Mouse (Mus musculus) neural tube, embryonic 11.5 days (tissue): ENCODE measurements around the gene Prkn. TPM values are rescaled to one million over a fixed set of nuclear protein-coding genes. Genes with fewer than 3 reads are reported as not detected.

Experiments
- ATAC-seq: fragments of 200-750 bp; cut with Nextera tagmentation; 2 replicates; pipeline ENCODE4 v1.8.0; 2017; ENCODE audit warnings: moderate number of reproducible peaks, mild to moderate bottlenecking, moderate TSS enrichment, moderate library complexity; ENCODE audit not compliant: insufficient read depth, low FRiP score, low TSS enrichment
- DNase-seq: peaks from one replicate; pipeline ENCODE4 v3.0.0-alpha.2; 2015; ENCODE audit warnings: low spot score
- H3K27ac ChIP-seq: fragments of 300-500 bp; sonication (generic); 2 replicates; pipeline ENCODE4 v1.5.1; 2014; ENCODE audit warnings: low read depth, mild to moderate bottlenecking, low read length
- H3K27me3 ChIP-seq: fragments of 300-500 bp; sonication (generic); 2 replicates; pipeline ENCODE4 v1.6.1; 2014; ENCODE audit warnings: mild to moderate bottlenecking, low read length, mixed read lengths; ENCODE audit not compliant: control insufficient read depth, insufficient read depth
- H3K36me3 ChIP-seq: fragments of 300-500 bp; sonication (generic); 2 replicates; pipeline ENCODE4 v1.6.1; 2014; ENCODE audit warnings: mild to moderate bottlenecking, low read length, moderate library complexity, mixed read lengths; ENCODE audit not compliant: control insufficient read depth, insufficient read depth
- H3K4me1 ChIP-seq: fragments of 300-500 bp; sonication (generic); 2 replicates; pipeline ENCODE4 v1.6.1; 2014; ENCODE audit warnings: low read length, mixed read lengths; ENCODE audit not compliant: control insufficient read depth, insufficient read depth
- H3K4me2 ChIP-seq: fragments of 300-500 bp; sonication (generic); 2 replicates; pipeline ENCODE4 v1.6.1; 2014; ENCODE audit warnings: low read depth, mild to moderate bottlenecking, moderate library complexity
- H3K4me3 ChIP-seq: fragments of 300-500 bp; sonication (generic); 2 replicates; pipeline ENCODE4 v1.5.1; 2014; ENCODE audit warnings: low read depth, low read length
- H3K9ac ChIP-seq: fragments of 300-500 bp; sonication (generic); 2 replicates; pipeline ENCODE4 v1.6.1; 2014; ENCODE audit warnings: mild to moderate bottlenecking, low read length
- H3K9me3 ChIP-seq: fragments of 300-500 bp; sonication (generic); 2 replicates; pipeline ENCODE4 v1.6.1; 2016; ENCODE audit warnings: low read length; ENCODE audit not compliant: control insufficient read depth
- WGBS: fragments of 180-500 bp; shearing (Covaris S2); extraction: QIAGEN DNeasy Blood & Tissue Kit; methylation state at CpG from one replicate; pipeline ENCODE4 v1.1.7; 2014; 5-methylcytosine and 5-hydroxymethylcytosine counted together
- polyA plus RNA-seq: library from polyadenylated mRNA; unstranded; fragments of >200 nt; fragmentation: Nextera tagmentation; extraction: Ambion mirVana; gene quantifications from 2 replicates; pipeline ENCODE4 v1.2.1, GENCODE M21; 2014

Gene Prkn
- polyA plus RNA-seq, 1 experiment from 2014 or later, result 1.4 TPM

DNA sequence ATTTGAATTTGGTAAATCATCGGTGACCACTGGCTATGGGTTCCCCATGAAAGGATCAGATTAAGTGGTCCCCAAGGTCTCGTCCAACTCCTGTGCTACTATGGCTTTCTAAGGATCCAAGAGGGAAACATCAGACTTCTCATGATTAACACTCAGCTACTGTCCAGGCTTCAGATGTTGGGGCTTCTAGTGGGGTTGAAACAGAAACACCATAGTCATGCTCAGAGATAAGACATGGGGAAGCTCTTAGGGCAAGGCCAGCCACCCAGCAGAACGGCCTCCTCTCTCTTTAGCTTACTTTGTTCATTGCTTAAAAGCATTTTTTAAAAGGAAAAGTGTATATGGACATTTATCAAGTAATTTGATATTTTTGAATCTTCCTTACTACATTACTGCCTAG, 929.3 kb downstream of the Prkn start:
- DNase-seq (no peak), ATAC-seq (no peak)
- Histone ChIP-seq H3K36me3 (no peaks in the 10 kb centered on the region), H3K4me1 (no peaks in the 10 kb centered on the region), H3K4me3 (no peak overlapping the region), H3K4me2 (no peak overlapping the region), H3K27me3 (no peaks in the 10 kb centered on the region), H3K9ac (no peak overlapping the region), H3K9me3 (no peaks in the 10 kb centered on the region), H3K27ac (no peak overlapping the region)
- 72% methylated on average over 3 of the region's 3 CpGs for WGBS

DNA sequence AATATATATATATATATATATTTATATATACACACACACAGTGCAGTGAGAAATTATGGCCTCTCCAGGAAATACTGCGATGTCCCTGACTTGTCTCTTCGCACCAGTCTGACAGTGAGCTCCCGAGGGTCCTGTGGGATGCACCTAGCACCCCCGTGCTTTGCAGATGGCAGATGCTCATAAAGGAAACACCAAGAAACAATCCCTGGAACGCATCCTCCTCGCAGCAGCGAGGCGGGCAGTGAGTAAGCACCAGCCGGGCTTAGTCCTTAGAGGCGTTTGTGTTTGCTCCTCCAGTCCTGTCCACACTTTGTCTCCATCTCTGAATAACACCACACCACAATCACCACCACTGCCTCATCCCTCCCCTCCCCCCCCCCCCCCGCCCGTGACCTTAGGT, 939.4 kb downstream of the Prkn start:
- Histone ChIP-seq H3K27me3 (no peaks in the 10 kb centered on the region), H3K36me3 (no peaks in the 10 kb centered on the region), H3K27ac (no peak overlapping the region), H3K4me2 (no peak overlapping the region), H3K9ac (no peak overlapping the region), H3K4me3 (no peak overlapping the region), H3K9me3 (no peaks in the 10 kb centered on the region), H3K4me1 (0 out of 2 replicates have a peak, but pooled peaks cover 3% of the 10 kb centered on the region)
- 88% methylated on average over 10 of the region's 12 CpGs for WGBS
- ATAC-seq (no peak), DNase-seq (no peak)

DNA sequence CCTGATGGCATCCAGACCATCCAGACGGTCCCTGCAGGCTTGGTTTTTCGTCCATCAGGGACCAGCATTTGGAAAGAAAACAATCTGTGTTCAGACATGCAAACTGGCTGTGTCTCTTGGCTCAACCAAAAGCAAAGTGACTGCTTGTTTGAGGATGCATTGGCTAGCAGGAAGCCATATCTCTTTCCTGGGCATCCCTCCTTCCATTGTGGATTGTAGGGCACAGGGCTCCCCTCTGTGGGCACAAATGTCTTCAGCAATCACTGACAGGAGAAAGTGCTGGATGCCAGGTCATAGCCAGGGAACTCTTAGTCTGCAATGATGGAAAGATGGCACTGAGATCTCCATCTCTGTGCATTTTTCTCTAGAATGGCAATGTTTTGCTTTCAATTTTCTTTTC, 939.8 kb downstream of the Prkn start:
- H3K9me3 ChIP-seq, result no peaks in the 10 kb centered on the region
- no peak overlapping the region for H3K27ac ChIP-seq
- WGBS, result 33% methylated on average over 2 of the region's 2 CpGs
- ATAC-seq (no peak), DNase-seq (no peak)
- H3K4me3 ChIP-seq, result no peak overlapping the region
- no peaks in the 10 kb centered on the region for H3K27me3 ChIP-seq
- 0 out of 2 replicates have a peak, but pooled peaks cover 3% of the 10 kb centered on the region for H3K4me1 ChIP-seq
- no peaks in the 10 kb centered on the region for H3K36me3 ChIP-seq
- H3K4me2 ChIP-seq, result no peak overlapping the region
- no peak overlapping the region for H3K9ac ChIP-seq

DNA sequence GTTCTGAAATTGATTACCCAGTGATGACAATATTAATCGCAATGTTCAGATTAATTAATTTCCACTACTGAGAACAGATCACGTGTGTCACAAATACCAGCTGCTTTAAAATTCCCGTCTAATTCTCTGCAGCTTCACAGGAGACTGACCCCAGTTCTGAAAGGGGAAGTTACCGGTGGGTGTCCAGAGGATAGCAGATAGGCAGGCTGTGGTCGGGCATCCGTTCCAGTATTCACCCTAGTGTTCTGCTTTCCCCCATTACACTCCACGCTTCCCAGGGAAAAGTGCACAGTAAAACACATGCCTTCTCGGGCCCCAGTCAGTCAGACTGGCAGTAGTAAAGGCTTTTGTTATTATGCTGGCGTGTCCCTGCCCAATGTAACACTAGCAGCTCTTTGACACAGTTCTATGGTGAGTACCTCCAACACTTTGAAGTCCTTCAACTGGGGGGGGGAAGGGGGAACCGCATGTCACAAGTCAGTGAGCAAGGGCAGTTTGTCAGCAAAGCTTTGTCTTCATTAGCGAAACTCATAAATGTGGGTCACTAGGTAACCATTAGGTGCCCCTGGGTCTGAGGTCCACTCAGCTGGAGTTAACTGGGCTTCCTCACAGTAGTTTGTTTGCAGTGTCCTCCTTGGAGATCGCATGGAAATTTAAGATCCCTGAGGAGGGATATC, 940.8 kb downstream of the Prkn start:
- ATAC-seq (no peak), DNase-seq (no peak)
- Histone ChIP-seq H3K9ac (no peak overlapping the region), H3K27ac (no peak overlapping the region), H3K4me3 (no peak overlapping the region), H3K27me3 (no peaks in the 10 kb centered on the region), H3K9me3 (no peaks in the 10 kb centered on the region), H3K4me2 (no peak overlapping the region), H3K4me1 (0 out of 2 replicates have a peak, but pooled peaks cover 3% of the 10 kb centered on the region), H3K36me3 (no peaks in the 10 kb centered on the region)
- WGBS, result 36% methylated on average over 12 of the region's 12 CpGs

DNA sequence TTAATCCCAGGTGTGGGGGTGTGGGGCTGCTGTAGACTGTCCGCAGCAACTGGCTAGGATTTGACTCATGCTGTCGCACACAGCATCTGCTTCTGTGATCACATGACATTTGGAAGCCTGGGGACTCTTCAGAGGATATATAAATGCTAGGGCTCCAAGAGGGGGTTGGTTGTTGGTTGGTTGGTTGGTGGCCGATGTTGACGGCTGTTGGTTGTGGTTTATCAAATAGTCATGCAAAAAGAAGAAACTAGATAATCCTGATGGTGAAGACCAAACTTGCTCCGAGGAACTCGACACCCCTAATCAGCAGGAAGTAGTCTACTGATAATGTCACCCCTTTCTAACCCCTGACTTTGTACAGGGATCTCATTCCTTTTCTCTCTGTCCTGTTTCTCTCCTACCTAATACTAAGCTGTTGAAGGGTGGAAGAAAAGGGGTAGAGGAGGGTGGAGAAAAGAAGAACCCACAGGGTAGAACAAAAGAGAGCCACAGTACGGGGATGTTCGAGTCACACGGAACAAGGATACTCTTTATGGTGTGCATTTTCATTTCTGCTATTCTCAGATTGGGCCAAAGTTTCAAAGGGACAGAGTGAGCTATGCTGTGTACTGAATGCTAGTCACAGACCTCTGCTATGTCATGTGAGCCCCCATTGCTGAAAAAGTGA, 948.2 kb downstream of the Prkn start:
- Histone ChIP-seq H3K27me3 (no peaks in the 10 kb centered on the region), H3K9me3 (no peaks in the 10 kb centered on the region), H3K4me2 (no peak overlapping the region), H3K27ac (no peak overlapping the region), H3K4me3 (no peak overlapping the region), H3K9ac (no peak overlapping the region), H3K4me1 (no peaks in the 10 kb centered on the region), H3K36me3 (no peaks in the 10 kb centered on the region)
- 92% methylated on average over 9 of the region's 9 CpGs for WGBS
- DNase-seq, result no peak
- no peak for ATAC-seq

DNA sequence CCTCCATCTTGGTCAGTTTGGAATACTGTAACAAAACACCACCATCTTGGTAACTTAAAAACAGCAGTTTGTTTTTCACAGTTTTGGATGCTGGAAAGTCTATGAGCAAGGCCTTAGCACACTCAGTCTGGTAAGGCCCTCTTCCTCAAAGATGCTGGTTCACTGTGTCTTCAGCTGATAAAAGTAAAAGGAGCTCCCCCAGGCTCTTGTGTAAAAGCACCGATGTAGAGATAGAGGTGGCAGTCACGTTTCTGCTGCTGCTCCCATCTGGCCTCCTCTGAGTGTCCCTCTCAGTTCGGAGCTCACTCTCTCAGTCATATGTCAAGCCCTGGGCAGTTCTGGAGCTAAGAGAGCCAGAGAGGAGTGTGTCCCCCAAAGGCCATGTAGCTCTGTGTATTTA, 955.8 kb downstream of the Prkn start:
- no peaks in the 10 kb centered on the region for H3K27me3 ChIP-seq
- H3K27ac ChIP-seq, result no peak overlapping the region
- H3K4me2 ChIP-seq, result no peak overlapping the region
- DNase-seq (no peak), ATAC-seq (no peak)
- 84% methylated on average over 3 of the region's 3 CpGs for WGBS
- no peaks in the 10 kb centered on the region for H3K9me3 ChIP-seq
- no peaks in the 10 kb centered on the region for H3K4me1 ChIP-seq
- no peak overlapping the region for H3K9ac ChIP-seq
- H3K36me3 ChIP-seq, result no peaks in the 10 kb centered on the region
- no peak overlapping the region for H3K4me3 ChIP-seq

DNA sequence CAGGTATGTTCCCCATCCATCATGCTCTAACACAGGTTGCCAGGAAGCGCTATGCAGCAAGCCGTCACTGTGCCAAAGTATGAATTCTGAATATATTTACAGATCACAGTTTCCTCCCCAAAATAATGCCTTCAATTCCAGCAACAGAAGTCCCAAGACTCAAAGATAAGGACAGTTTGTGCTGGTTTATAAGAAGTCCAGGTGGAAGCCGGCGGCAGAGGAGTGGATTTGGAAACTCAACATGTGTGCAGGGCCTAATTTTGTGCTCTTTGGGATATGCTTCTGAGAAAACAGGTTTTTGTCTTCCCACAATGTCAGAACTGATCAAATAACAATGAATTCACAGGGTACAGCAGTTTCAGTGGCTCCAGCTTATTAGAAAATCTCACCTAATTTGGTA, 961.0 kb downstream of the Prkn start:
- DNase-seq, result no peak
- ATAC-seq, result no peak

DNA sequence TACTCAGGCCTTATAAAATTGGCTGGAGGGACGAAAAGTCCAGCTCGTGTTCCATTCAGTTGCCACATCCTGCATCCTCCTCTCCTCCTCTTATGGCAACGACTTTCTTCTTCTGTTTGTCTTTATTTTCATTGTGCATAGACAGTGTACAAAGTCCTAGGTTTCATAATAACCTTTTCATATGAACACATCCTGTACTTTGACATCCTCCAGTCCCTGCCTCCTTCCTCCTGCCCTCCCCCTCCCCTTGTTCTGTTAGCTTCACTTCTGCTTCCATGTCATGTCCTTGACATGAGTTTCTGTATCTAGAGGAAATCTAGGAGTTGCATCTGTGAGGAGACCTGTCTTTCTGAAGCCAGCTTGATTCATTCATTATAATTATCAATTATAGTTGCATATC, 967.1 kb downstream of the Prkn start:
- no peak overlapping the region for H3K4me2 ChIP-seq
- H3K9me3 ChIP-seq, result no peaks in the 10 kb centered on the region
- 97% methylated on average over 3 of the region's 3 CpGs for WGBS
- no peaks in the 10 kb centered on the region for H3K27me3 ChIP-seq
- no peak overlapping the region for H3K27ac ChIP-seq
- H3K9ac ChIP-seq, result no peak overlapping the region
- ATAC-seq (no peak), DNase-seq (no peak)
- H3K4me1 ChIP-seq, result no peaks in the 10 kb centered on the region
- no peak overlapping the region for H3K4me3 ChIP-seq
- no peaks in the 10 kb centered on the region for H3K36me3 ChIP-seq

More for the DNA sequence above, 961.0 kb downstream of the Prkn start:
- Histone ChIP-seq H3K9me3 (no peaks in the 10 kb centered on the region), H3K9ac (no peak overlapping the region), H3K4me2 (no peak overlapping the region), H3K4me1 (no peaks in the 10 kb centered on the region), H3K4me3 (no peak overlapping the region), H3K27me3 (no peaks in the 10 kb centered on the region), H3K27ac (no peak overlapping the region), H3K36me3 (no peaks in the 10 kb centered on the region)
- 92% methylated on average over 4 of the region's 4 CpGs for WGBS

DNA sequence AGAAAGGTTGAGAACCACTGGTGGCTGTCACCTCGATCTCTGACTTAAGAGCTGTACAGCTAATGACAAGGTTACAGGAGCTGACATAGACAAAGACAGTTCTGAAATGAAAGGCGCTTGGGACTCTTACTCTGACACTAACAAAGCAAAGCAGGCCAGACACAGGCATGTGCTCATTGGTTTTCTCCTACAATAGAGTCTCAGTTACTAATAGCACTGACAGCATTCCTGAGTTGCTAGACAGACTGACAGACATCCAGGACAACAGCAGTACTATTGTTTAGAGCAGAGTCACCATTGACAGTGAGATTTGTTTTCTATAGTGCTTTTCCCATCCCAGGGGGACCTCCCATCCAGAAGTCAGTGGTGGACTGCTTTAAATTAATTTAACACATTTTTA, 977.7 kb downstream of the Prkn start:
- no peaks in the 10 kb centered on the region for H3K4me1 ChIP-seq
- H3K4me3 ChIP-seq, result no peak overlapping the region
- H3K27me3 ChIP-seq, result no peaks in the 10 kb centered on the region
- no peak overlapping the region for H3K27ac ChIP-seq
- H3K9ac ChIP-seq, result no peak overlapping the region
- H3K36me3 ChIP-seq, result no peaks in the 10 kb centered on the region
- H3K9me3 ChIP-seq, result no peaks in the 10 kb centered on the region
- no peak for DNase-seq
- 76% methylated on average over 2 of the region's 2 CpGs for WGBS
- no peak overlapping the region for H3K4me2 ChIP-seq
- ATAC-seq, result no peak
